In the genomic region with DNA sequence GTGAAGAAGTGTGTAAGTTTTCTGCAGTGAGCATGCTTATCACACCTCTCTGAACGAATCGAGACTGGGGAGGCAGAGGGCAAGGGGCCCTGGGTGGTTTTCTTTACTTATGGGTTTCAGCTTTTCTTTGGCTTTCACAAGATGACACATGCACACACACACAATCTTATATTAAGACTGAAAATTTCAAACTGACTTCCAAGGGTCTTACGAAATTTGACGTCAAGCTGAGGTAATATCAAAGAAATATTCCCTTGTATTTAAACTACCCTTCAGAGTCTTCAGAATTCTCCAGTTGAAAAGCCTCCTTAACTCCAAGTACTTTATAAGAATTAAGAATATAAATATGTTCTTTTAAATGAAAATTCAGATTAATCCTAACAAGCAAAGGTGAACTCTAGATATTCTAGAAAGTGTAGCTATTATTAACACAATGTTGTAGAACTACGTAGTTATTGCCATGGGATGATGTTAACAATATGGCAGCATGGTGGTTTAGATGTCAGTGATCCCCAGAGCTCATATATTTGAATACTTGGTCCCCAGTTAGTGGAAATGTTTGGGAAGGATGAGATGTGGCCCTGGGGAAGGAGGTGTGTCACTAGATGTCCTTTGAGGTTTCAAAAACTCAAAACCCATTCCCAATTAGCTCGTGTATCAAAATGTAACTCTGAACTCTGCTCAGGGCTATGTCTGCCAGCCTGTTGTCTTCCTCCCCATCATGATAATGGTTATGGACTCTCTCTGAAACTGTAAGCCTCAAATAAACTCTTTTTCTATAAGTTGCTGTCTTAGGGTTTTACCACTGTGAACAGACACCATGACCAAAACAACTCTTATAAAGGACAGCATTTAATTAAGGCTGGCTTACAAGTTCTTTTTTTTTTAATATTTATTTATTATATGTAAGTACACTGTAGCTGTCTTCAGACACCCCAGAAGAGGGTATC, we compare ENCODE assay signal across 20 mouse cellular contexts. TPM values are rescaled to one million over a fixed set of nuclear protein-coding genes. Genes with fewer than 3 reads are reported as not detected.
A peak's percentile ranks its signal among the peaks of the same experiment; 100 is the strongest.
DNase-seq lines count a peak whose midpoint lies in the region; ATAC-seq lines count a peak whose summit lies in the region.
"Had no signal": no experiment of that assay in that cellular context is flagged by ENCODE, and none has a peak within 500 bp of the region (broad histone marks: within the 10 kb centered on the region; RNA-seq: fewer than 3 reads in every experiment).

No protein-coding gene starts in this region.

- H3K4me3 ChIP-seq in embryonic facial prominence, embryonic 10.5 days: no peak overlapping the region
- H3K4me3 ChIP-seq in embryonic facial prominence, embryonic 12.5 days: no peak overlapping the region
- no peak overlapping the region for H3K4me3 ChIP-seq in limb, embryonic 11.5 days (ENCODE audit: low read depth, low read length)
- H3K4me3 ChIP-seq: forebrain, embryonic 12.5 days had no signal

- ATAC-seq in embryonic facial prominence, embryonic 12.5 days (ENCODE audit: insufficient number of reproducible peaks, insufficient read depth, low FRiP score, low TSS enrichment): no peak
- ATAC-seq in limb, embryonic 11.5 days (ENCODE audit: insufficient number of reproducible peaks, low FRiP score, low TSS enrichment, low read depth): no peak
- ATAC-seq: forebrain, embryonic 14.5 days; forebrain, embryonic 16.5 days had no signal

- peaks cover 21% of the 10 kb centered on the region for H3K4me1 ChIP-seq in embryonic facial prominence, embryonic 10.5 days
- peaks cover 17% of the 10 kb centered on the region for H3K4me1 ChIP-seq in embryonic facial prominence, embryonic 12.5 days
- peaks cover 17% of the 10 kb centered on the region for H3K4me1 ChIP-seq in limb, embryonic 11.5 days (ENCODE audit: control insufficient read depth, insufficient read depth, low read length)
- H3K4me1 ChIP-seq: forebrain, embryonic 12.5 days had no signal

- no peaks in the 10 kb centered on the region for H3K36me3 ChIP-seq in embryonic facial prominence, embryonic 10.5 days (replicated peaks)
- H3K36me3 ChIP-seq in embryonic facial prominence, embryonic 12.5 days: no peaks in the 10 kb centered on the region
- H3K36me3 ChIP-seq in limb, embryonic 11.5 days (ENCODE audit: control insufficient read depth, insufficient read depth, low read length): no peaks in the 10 kb centered on the region
- H3K36me3 ChIP-seq: forebrain, embryonic 12.5 days had no signal

- H3K9me3 ChIP-seq in embryonic facial prominence, embryonic 10.5 days: no peaks in the 10 kb centered on the region
- H3K9me3 ChIP-seq in embryonic facial prominence, embryonic 12.5 days: no peaks in the 10 kb centered on the region
- H3K9me3 ChIP-seq in limb, embryonic 11.5 days (ENCODE audit: control insufficient read depth, low read length): no peaks in the 10 kb centered on the region
- H3K9me3 ChIP-seq: forebrain, embryonic 12.5 days had no signal

- peak overlapping the region; percentile 35; the same call in 1 of the 2 replicates for H3K27ac ChIP-seq in embryonic facial prominence, embryonic 10.5 days (replicated peaks)
- peak overlapping the region; percentile 75; the same call in 1 of the 2 replicates for H3K27ac ChIP-seq in embryonic facial prominence, embryonic 12.5 days
- H3K27ac ChIP-seq in limb, embryonic 11.5 days (replicated peaks; ENCODE audit: low read depth, low read length): peak overlapping the region; percentile 55; the same call in 1 of the 2 replicates
- H3K27ac ChIP-seq: forebrain, embryonic 12.5 days had no signal

- H3K27me3 ChIP-seq in embryonic facial prominence, embryonic 10.5 days (replicated peaks; ENCODE audit: low read depth, poor library complexity, severe bottlenecking): no peaks in the 10 kb centered on the region
- no peaks in the 10 kb centered on the region; the same call in 1 of the 2 replicates for H3K27me3 ChIP-seq in embryonic facial prominence, embryonic 12.5 days
- no peaks in the 10 kb centered on the region for H3K27me3 ChIP-seq in limb, embryonic 11.5 days (ENCODE audit: control insufficient read depth, insufficient read depth, low read length)
- H3K27me3 ChIP-seq: forebrain, embryonic 12.5 days had no signal

- peak; percentile 92 for DNase-seq in 3T3-L1 (ENCODE audit: low read depth, low spot score)
- no peak for DNase-seq in embryonic facial prominence, embryonic 10.5 days (ENCODE audit: low spot score)
- DNase-seq in limb, embryonic 11.5 days (ENCODE audit: low spot score): no peak
- no peak for DNase-seq in layer of hippocampus, postnatal 14 days (ENCODE audit: low spot score in 2 of 2)
- no peak for DNase-seq in testis, postnatal 14 days (ENCODE audit: low spot score)
- DNase-seq in adrenal gland, postnatal 36 days: no peak
- no peak for DNase-seq in right cerebral cortex, postnatal 25 days
- DNase-seq: adrenal gland, adult 8-10 months; adrenal gland, postnatal 14 days; cerebellum, adult 11 months; cerebellum, adult 18-20 months; cerebellum, adult 8-10 months; cerebellum, adult 9-11 months; cerebellum, postnatal 14 days; cerebellum, postnatal 36 days; embryo, embryonic 11 days had no signal

- 86% methylated on average over 6 of the region's 6 CpGs for WGBS in embryonic facial prominence, embryonic 10.5 days
- WGBS in embryonic facial prominence, embryonic 12.5 days: 68% methylated on average over 6 of the region's 6 CpGs
- 78% methylated on average over 6 of the region's 6 CpGs for WGBS in limb, embryonic 11.5 days

- no peak overlapping the region for H3K4me2 ChIP-seq in embryonic facial prominence, embryonic 12.5 days (replicated peaks)
- H3K4me2 ChIP-seq in limb, embryonic 11.5 days (ENCODE audit: low read depth, severe bottlenecking): no peak overlapping the region
- H3K4me2 ChIP-seq: forebrain, embryonic 12.5 days had no signal

- no peak overlapping the region for H3K9ac ChIP-seq in embryonic facial prominence, embryonic 12.5 days
- H3K9ac ChIP-seq in limb, embryonic 11.5 days (ENCODE audit: low read length): no peak overlapping the region
- H3K9ac ChIP-seq: forebrain, embryonic 12.5 days had no signal

RNA-seq across cellular contexts. Expression of a gene that starts 44.5 kb away (rescaled TPM):
- 8.3 and 11.6 TPM in 2 replicates for polyA plus RNA-seq in embryonic facial prominence, embryonic 10.5 days (2016; fragmentation: Nextera tagmentation; extraction: Ambion mirVana)
- polyA plus RNA-seq in embryonic facial prominence, embryonic 12.5 days (2016; fragmentation: Nextera tagmentation; extraction: Ambion mirVana): 19.3 and 20.4 TPM in 2 replicates
- 38.3 and 45.1 TPM in 2 replicates for polyA plus RNA-seq in limb, embryonic 11.5 days (2014; fragmentation: Nextera tagmentation; extraction: Ambion mirVana)
- total RNA-seq in layer of hippocampus, postnatal 14 days (2021): 1 to 10 TPM; 7.7 to 7.8 TPM
- 10 to 100 TPM; 25.3 to 34.9 TPM for total RNA-seq in adrenal gland, postnatal 36 days (2021)
